Mouse (Mus musculus) thymus, postnatal 14 days (tissue): ENCODE data around the gene Supt20.
A peak's percentile ranks its signal among the peaks of the same experiment; 100 is the strongest.

Experiments used
- DNase-seq: peaks from one replicate; pipeline ENCODE4 v3.0.0; 2021

The Supt20 gene

GRCm38 (mm10) chr3:54759211-54759610 is 66.6 kb downstream of the Supt20 start:
- DNase-seq, result no peak

- no peak for DNase-seq
These were observed 67.9 kb downstream of the Supt20 start for GRCm38 (mm10) chr3:54760321-54761115.

- DNase-seq, result no peak
These were observed 68.7 kb downstream of the Supt20 start for GRCm38 (mm10) chr3:54761258-54761657.

GRCm38 (mm10) chr3:54764418-54764817 is 71.8 kb downstream of the Supt20 start:
- no peak for DNase-seq

GRCm38 (mm10) chr3:54765521-54765920 is 72.9 kb downstream of the Supt20 start:
- peak; percentile 26 for DNase-seq

- DNase-seq, result no peak
These were observed 73.4 kb downstream of the Supt20 start for GRCm38 (mm10) chr3:54766034-54766433.

GRCm38 (mm10) chr3:54766811-54767210 is 74.2 kb downstream of the Supt20 start:
- no peak for DNase-seq

- DNase-seq, result no peak
These were observed 76.0 kb downstream of the Supt20 start for GRCm38 (mm10) chr3:54768592-54768991.

- DNase-seq, result no peak
These were observed 77.0 kb downstream of the Supt20 start for GRCm38 (mm10) chr3:54769349-54770275.

- DNase-seq, result no peak
These were observed 81.0 kb downstream of the Supt20 start for GRCm38 (mm10) chr3:54773613-54774012.

- no peak for DNase-seq
These were observed 83.5 kb downstream of the Supt20 start for GRCm38 (mm10) chr3:54775989-54776631.
